Mouse (Mus musculus): ENCODE measurements around the gene Kif5c. TPM values are rescaled to one million over a fixed set of nuclear protein-coding genes. Genes with fewer than 3 reads are reported as not detected.

Kif5c gene
- polyA plus RNA-seq, 1 experiment: not detected

- WGBS: 35% methylated on average over 11 of the region's 11 CpGs
- Histone ChIP-seq H3K4me1 (ENCODE audit: control insufficient read depth, insufficient read depth, low read length) (peaks cover 6% of the 10 kb centered on the region; the same call in 1 of the 2 replicates), H3K4me3 (ENCODE audit: insufficient read depth, low read depth, low read length) (no peak overlapping the region), H3K27ac (ENCODE audit: insufficient read depth, low read depth, low read length) (no peak overlapping the region)
- TF ChIP-seq CTCF (IDR thresholded peaks at IDR 0.05; ENCODE audit: insufficient read depth, low read depth, low read length): no peak
These were observed 36.2 kb downstream of the Kif5c start for GRCm38 (mm10) chr2:49655195-49655873.

- H3K27ac ChIP-seq (ENCODE audit: insufficient read depth, low read depth, low read length): no peak overlapping the region
- H3K4me3 ChIP-seq (ENCODE audit: insufficient read depth, low read depth, low read length): no peak overlapping the region
- WGBS: 71% methylated on average over 3 of the region's 3 CpGs
- H3K4me1 ChIP-seq (ENCODE audit: control insufficient read depth, insufficient read depth, low read length): peaks cover 6% of the 10 kb centered on the region; the same call in 1 of the 2 replicates
- TF ChIP-seq POLR2A (IDR thresholded peaks at IDR 0.05; ENCODE audit: insufficient read depth, low read depth, low read length) (no peak), CTCF (IDR thresholded peaks at IDR 0.05; ENCODE audit: insufficient read depth, low read depth, low read length) (no peak)
These were observed 36.7 kb downstream of the Kif5c start for GRCm38 (mm10) chr2:49655874-49656195.

GRCm38 (mm10) chr2:49656988-49657387, 37.9 kb downstream of the Kif5c start:
- Histone ChIP-seq H3K27ac (ENCODE audit: insufficient read depth, low read depth, low read length) (no peak overlapping the region), H3K4me3 (ENCODE audit: insufficient read depth, low read depth, low read length) (no peak overlapping the region), H3K4me1 (ENCODE audit: control insufficient read depth, insufficient read depth, low read length) (peaks cover 6% of the 10 kb centered on the region; the same call in 1 of the 2 replicates)
- 91% methylated on average over 2 of the region's 2 CpGs for WGBS
- TF ChIP-seq POLR2A (IDR thresholded peaks at IDR 0.05; ENCODE audit: insufficient read depth, low read depth, low read length): no peak
- no peak for TF ChIP-seq CTCF (IDR thresholded peaks at IDR 0.05; ENCODE audit: insufficient read depth, low read depth, low read length)

- Histone ChIP-seq H3K4me3 (ENCODE audit: insufficient read depth, low read depth, low read length) (no peak overlapping the region), H3K27ac (ENCODE audit: insufficient read depth, low read depth, low read length) (no peak overlapping the region), H3K4me1 (ENCODE audit: control insufficient read depth, insufficient read depth, low read length) (peaks cover 6% of the 10 kb centered on the region; the same call in 1 of the 2 replicates)
- 86% methylated on average over 3 of the region's 3 CpGs for WGBS
- TF ChIP-seq CTCF (IDR thresholded peaks at IDR 0.05; ENCODE audit: insufficient read depth, low read depth, low read length) (no peak), POLR2A (IDR thresholded peaks at IDR 0.05; ENCODE audit: insufficient read depth, low read depth, low read length) (no peak)
These were observed 38.6 kb downstream of the Kif5c start for GRCm38 (mm10) chr2:49657666-49658065.

- 85% methylated on average over 4 of the region's 4 CpGs for WGBS
- H3K4me3 ChIP-seq (ENCODE audit: insufficient read depth, low read depth, low read length): no peak overlapping the region
- TF ChIP-seq POLR2A (IDR thresholded peaks at IDR 0.05; ENCODE audit: insufficient read depth, low read depth, low read length) (no peak), CTCF (IDR thresholded peaks at IDR 0.05; ENCODE audit: insufficient read depth, low read depth, low read length) (no peak)
- H3K4me1 ChIP-seq (ENCODE audit: control insufficient read depth, insufficient read depth, low read length): peaks cover 6% of the 10 kb centered on the region; the same call in 1 of the 2 replicates
- H3K27ac ChIP-seq (ENCODE audit: insufficient read depth, low read depth, low read length): no peak overlapping the region
These were observed 39.9 kb downstream of the Kif5c start for GRCm38 (mm10) chr2:49658988-49659387.

GRCm38 (mm10) chr2:49659964-49660363, 40.9 kb downstream of the Kif5c start:
- TF ChIP-seq CTCF (IDR thresholded peaks at IDR 0.05; ENCODE audit: insufficient read depth, low read depth, low read length) (no peak), POLR2A (IDR thresholded peaks at IDR 0.05; ENCODE audit: insufficient read depth, low read depth, low read length) (no peak)
- Histone ChIP-seq H3K27ac (ENCODE audit: insufficient read depth, low read depth, low read length) (no peak overlapping the region), H3K4me1 (ENCODE audit: control insufficient read depth, insufficient read depth, low read length) (peaks cover 6% of the 10 kb centered on the region; the same call in 1 of the 2 replicates), H3K4me3 (ENCODE audit: insufficient read depth, low read depth, low read length) (no peak overlapping the region)
- WGBS: 68% methylated on average over 8 of the region's 8 CpGs

GRCm38 (mm10) chr2:49660375-49660923, 41.4 kb downstream of the Kif5c start:
- WGBS: 90% methylated on average over 12 of the region's 12 CpGs
- Histone ChIP-seq H3K4me3 (ENCODE audit: insufficient read depth, low read depth, low read length) (no peak overlapping the region), H3K27ac (ENCODE audit: insufficient read depth, low read depth, low read length) (no peak overlapping the region), H3K4me1 (ENCODE audit: control insufficient read depth, insufficient read depth, low read length) (peaks cover 3% of the 10 kb centered on the region; the same call in 1 of the 2 replicates)
- no peak for TF ChIP-seq CTCF (IDR thresholded peaks at IDR 0.05; ENCODE audit: insufficient read depth, low read depth, low read length)
- no peak for TF ChIP-seq POLR2A (IDR thresholded peaks at IDR 0.05; ENCODE audit: insufficient read depth, low read depth, low read length)

GRCm38 (mm10) chr2:49661348-49661747, 42.2 kb downstream of the Kif5c start:
- Histone ChIP-seq H3K4me1 (ENCODE audit: control insufficient read depth, insufficient read depth, low read length) (no peaks in the 10 kb centered on the region), H3K27ac (ENCODE audit: insufficient read depth, low read depth, low read length) (no peak overlapping the region)
- TF ChIP-seq POLR2A (IDR thresholded peaks at IDR 0.05; ENCODE audit: insufficient read depth, low read depth, low read length) (no peak), CTCF (IDR thresholded peaks at IDR 0.05; ENCODE audit: insufficient read depth, low read depth, low read length) (no peak)

GRCm38 (mm10) chr2:49661872-49662271, 42.8 kb downstream of the Kif5c start:
- no peak overlapping the region for H3K27ac ChIP-seq (ENCODE audit: insufficient read depth, low read depth, low read length)
- TF ChIP-seq CTCF (IDR thresholded peaks at IDR 0.05; ENCODE audit: insufficient read depth, low read depth, low read length) (no peak), POLR2A (IDR thresholded peaks at IDR 0.05; ENCODE audit: insufficient read depth, low read depth, low read length) (no peak)
- 96% methylated on average over 3 of the region's 3 CpGs for WGBS

More at GRCm38 (mm10) chr2:49661348-49661747, 42.2 kb downstream of the Kif5c start:
- H3K4me3 ChIP-seq (ENCODE audit: insufficient read depth, low read depth, low read length): no peak overlapping the region

More at GRCm38 (mm10) chr2:49661872-49662271, 42.8 kb downstream of the Kif5c start:
- Histone ChIP-seq H3K4me1 (ENCODE audit: control insufficient read depth, insufficient read depth, low read length) (no peaks in the 10 kb centered on the region), H3K4me3 (ENCODE audit: insufficient read depth, low read depth, low read length) (no peak overlapping the region)

All from olfactory bulb, adult 2 months (tissue).